Mouse (Mus musculus) heart, embryonic 14.5 days (tissue): ENCODE data around the gene Dctn1. TPM values are rescaled to one million over a fixed set of nuclear protein-coding genes. Genes with fewer than 3 reads are reported as not detected.

Experiments
- ATAC-seq: fragments of 200-750 bp; cut with Nextera tagmentation; 2 replicates; pipeline ENCODE4 v1.8.0; 2017; ENCODE audit warnings: low read depth, moderate TSS enrichment; ENCODE audit not compliant: insufficient number of reproducible peaks, insufficient read depth, low FRiP score
- H3K27ac ChIP-seq, 2 experiments: fragments of 200-500 bp in 1 of 2; fragments of 300-500 bp in 1 of 2; sonication (generic) in 1 of 2; replicated peaks in 1 of 2; 2 replicates each; pipeline ENCODE4 v1.5.1; 2012 to 2014; ENCODE audit warnings: low read depth in 2 of 2, low read length in 2 of 2, control low read depth in 1 of 2, mild to moderate bottlenecking in 1 of 2, mixed read lengths in 1 of 2; ENCODE audit not compliant: control insufficient read depth in 1 of 2, insufficient read depth in 1 of 2
- H3K27me3 ChIP-seq: fragments of 300-500 bp; sonication (generic); 2 replicates; pipeline ENCODE4 v1.6.1; 2014; ENCODE audit warnings: mild to moderate bottlenecking, low read length, control low read depth; ENCODE audit not compliant: control insufficient read depth, insufficient read depth
- H3K36me3 ChIP-seq: fragments of 300-500 bp; sonication (generic); 2 replicates; pipeline ENCODE4 v1.6.1; 2014; ENCODE audit warnings: mild to moderate bottlenecking, control low read depth, low read length, mixed read lengths; ENCODE audit not compliant: control insufficient read depth, insufficient read depth
- H3K4me1 ChIP-seq, 2 experiments: fragments of 200-500 bp in 1 of 2; fragments of 300-500 bp in 1 of 2; sonication (generic) in 1 of 2; 2 replicates each; pipeline ENCODE4 v1.6.1; 2012 to 2014; ENCODE audit warnings: low read length in 2 of 2, control low read depth in 1 of 2, mixed read lengths in 1 of 2; ENCODE audit not compliant: control insufficient read depth in 2 of 2, insufficient read depth in 2 of 2
- H3K4me2 ChIP-seq: fragments of 300-500 bp; sonication (generic); 2 replicates; pipeline ENCODE4 v1.6.1; 2014; ENCODE audit warnings: mild to moderate bottlenecking, low read length
- H3K4me3 ChIP-seq, 2 experiments: fragments of 200-500 bp in 1 of 2; fragments of 300-500 bp in 1 of 2; sonication (generic) in 1 of 2; 2 replicates each; pipeline ENCODE4 v1.5.1; 2012 to 2014; ENCODE audit warnings: low read length in 2 of 2, mild to moderate bottlenecking in 2 of 2, control low read depth in 1 of 2, low read depth in 1 of 2, moderate library complexity in 1 of 2; ENCODE audit not compliant: control insufficient read depth in 1 of 2, insufficient read depth in 1 of 2
- H3K9ac ChIP-seq: fragments of 300-500 bp; sonication (generic); 2 replicates; pipeline ENCODE4 v1.6.1; 2014; ENCODE audit warnings: mild to moderate bottlenecking, low read length
- H3K9me3 ChIP-seq: fragments of 300-500 bp; sonication (generic); 2 replicates; pipeline ENCODE4 v1.6.1; 2016; ENCODE audit warnings: low read length, control low read depth; ENCODE audit not compliant: control insufficient read depth
- WGBS: fragments of 180-500 bp; shearing (Covaris S2); extraction: QIAGEN DNeasy Blood & Tissue Kit; methylation state at CpG from one replicate; pipeline ENCODE4 v1.1.7; 2014; 5-methylcytosine and 5-hydroxymethylcytosine counted together
- polyA plus RNA-seq: library from polyadenylated mRNA; unstranded; fragments of >200 nt; fragmentation: Nextera tagmentation; extraction: Ambion mirVana; gene quantifications from 2 replicates; pipeline ENCODE4 v1.2.1, GENCODE M21; 2014

Dctn1 gene
- polyA plus RNA-seq, 1 experiment from 2014 or later: 60.2 TPM

- no peak for ATAC-seq
- H3K9ac ChIP-seq: no peak overlapping the region
- 0 out of 4 replicates have a peak overlapping the region, but pooled peaks of 1 of the 2 experiments have one; percentile 36 for H3K27ac ChIP-seq
- 86% methylated on average over 4 of the region's 4 CpGs for WGBS
- H3K4me3 ChIP-seq: no peak overlapping the region
- H3K9me3 ChIP-seq: no peaks in the 10 kb centered on the region
- peaks cover 15 to 17% of the 10 kb centered on the region in 2 experiments for H3K4me1 ChIP-seq
- H3K4me2 ChIP-seq: no peak overlapping the region
- H3K27me3 ChIP-seq: no peaks in the 10 kb centered on the region; the same call in 1 of the 2 replicates
- no peaks in the 10 kb centered on the region for H3K36me3 ChIP-seq
Observed at GRCm38 (mm10) chr6:83233306-83233705, 67.6 kb downstream of the Dctn1 start.

- WGBS: 12% methylated on average over 14 of the region's 14 CpGs
Observed at GRCm38 (mm10) chr6:83234280-83234741, 68.6 kb downstream of the Dctn1 start.

GRCm38 (mm10) chr6:83237123-83237522, 71.4 kb downstream of the Dctn1 start:
- no peaks in the 10 kb centered on the region for H3K36me3 ChIP-seq
- peak; percentile 37; the same call in 1 of the 2 replicates for ATAC-seq
- peak overlapping the region; percentile 44 for H3K4me2 ChIP-seq
- H3K9me3 ChIP-seq: no peaks in the 10 kb centered on the region
- peaks cover 19 to 24% of the 10 kb centered on the region in 2 experiments for H3K4me1 ChIP-seq
- H3K4me3 ChIP-seq: peak overlapping the region in 1 of 2 experiments; percentile 11; a peak in 1 of 4 replicates
- 8% methylated on average over 8 of the region's 9 CpGs for WGBS
- no peak overlapping the region for H3K9ac ChIP-seq
- no peaks in the 10 kb centered on the region; the same call in 1 of the 2 replicates for H3K27me3 ChIP-seq
- no peak overlapping the region for H3K27ac ChIP-seq

More at GRCm38 (mm10) chr6:83234280-83234741, 68.6 kb downstream of the Dctn1 start:
- H3K9me3 ChIP-seq: no peaks in the 10 kb centered on the region
- H3K4me3 ChIP-seq: no peak overlapping the region
- peaks cover 15 to 17% of the 10 kb centered on the region in 2 experiments for H3K4me1 ChIP-seq
- H3K27me3 ChIP-seq: no peaks in the 10 kb centered on the region; the same call in 1 of the 2 replicates
- H3K27ac ChIP-seq: 0 out of 4 replicates have a peak overlapping the region, but pooled peaks of 1 of the 2 experiments have one; percentile 24
- H3K9ac ChIP-seq: peak overlapping the region; percentile 56
- H3K36me3 ChIP-seq: no peaks in the 10 kb centered on the region
- ATAC-seq: 0 out of 2 replicates have a peak, but pooled peaks have one; percentile 35
- H3K4me2 ChIP-seq: peak overlapping the region; percentile 55

GRCm38 (mm10) chr6:83244422-83245061, 78.8 kb downstream of the Dctn1 start:
- Histone ChIP-seq H3K9me3 (no peaks in the 10 kb centered on the region), H3K9ac (no peak overlapping the region), H3K4me2 (no peak overlapping the region), H3K4me1 (peaks cover 14 to 19% of the 10 kb centered on the region in 2 experiments), H3K27ac (0 out of 4 replicates have a peak overlapping the region, but pooled peaks of 1 of the 2 experiments have one; percentile 13), H3K36me3 (no peaks in the 10 kb centered on the region), H3K27me3 (no peaks in the 10 kb centered on the region), H3K4me3 (no peak overlapping the region)
- WGBS: 52% methylated on average over 10 of the region's 10 CpGs
- no peak for ATAC-seq

GRCm38 (mm10) chr6:83245134-83245533, 79.4 kb downstream of the Dctn1 start:
- Histone ChIP-seq H3K9me3 (no peaks in the 10 kb centered on the region), H3K27ac (peak overlapping the region; percentile 20 to 42; a peak in 1 of 4 replicates), H3K27me3 (no peaks in the 10 kb centered on the region), H3K4me1 (peaks cover 12 to 18% of the 10 kb centered on the region in 2 experiments), H3K4me2 (no peak overlapping the region), H3K36me3 (no peaks in the 10 kb centered on the region), H3K9ac (no peak overlapping the region), H3K4me3 (no peak overlapping the region)
- WGBS: 32% methylated on average over 6 of the region's 6 CpGs
- no peak for ATAC-seq

GRCm38 (mm10) chr6:83245997-83246396, 80.3 kb downstream of the Dctn1 start:
- Histone ChIP-seq H3K4me3 (no peak overlapping the region), H3K4me2 (no peak overlapping the region), H3K36me3 (no peaks in the 10 kb centered on the region), H3K27ac (no peak overlapping the region), H3K27me3 (no peaks in the 10 kb centered on the region), H3K9ac (no peak overlapping the region), H3K9me3 (no peaks in the 10 kb centered on the region), H3K4me1 (peaks cover 13 to 16% of the 10 kb centered on the region in 2 experiments)
- 100% methylated on average over 1 of the region's 1 CpGs for WGBS
- no peak for ATAC-seq

- H3K9ac ChIP-seq: no peak overlapping the region
- H3K27ac ChIP-seq: no peak overlapping the region
- no peak for ATAC-seq
- H3K4me2 ChIP-seq: no peak overlapping the region
- no peaks in the 10 kb centered on the region for H3K9me3 ChIP-seq
- no peak overlapping the region for H3K4me3 ChIP-seq
- 93% methylated on average over 4 of the region's 4 CpGs for WGBS
- H3K36me3 ChIP-seq: no peaks in the 10 kb centered on the region
- no peaks in the 10 kb centered on the region for H3K27me3 ChIP-seq
- H3K4me1 ChIP-seq: peaks cover 13 to 16% of the 10 kb centered on the region in 2 experiments
Observed at GRCm38 (mm10) chr6:83246750-83247149, 81.0 kb downstream of the Dctn1 start.
